Mouse (Mus musculus) frontal cortex, adult (tissue): ENCODE results near the gene Rbpjl.

Experiments used
- ATAC-seq: cut with Nextera tagmentation; 2 replicates; pipeline ENCODE4 v1.9.2; 2017; ENCODE audit warnings: mild to moderate bottlenecking, moderate library complexity, mixed read lengths; ENCODE audit not compliant: low TSS enrichment

Gene Rbpjl

GRCm38 (mm10) chr2:164428451-164428850 lies 25.5 kb downstream of the Rbpjl start:
- no peak for ATAC-seq

- ATAC-seq: no peak
Measured at GRCm38 (mm10) chr2:164429881-164430615, 27.1 kb downstream of the Rbpjl start.

GRCm38 (mm10) chr2:164430697-164431096 lies 27.8 kb downstream of the Rbpjl start:
- no peak for ATAC-seq

GRCm38 (mm10) chr2:164431676-164432465 lies 28.9 kb downstream of the Rbpjl start:
- ATAC-seq: no peak

GRCm38 (mm10) chr2:164432541-164433191 lies 29.7 kb downstream of the Rbpjl start:
- ATAC-seq: no peak

- ATAC-seq: no peak
Measured at GRCm38 (mm10) chr2:164433278-164433895, 30.4 kb downstream of the Rbpjl start.

- ATAC-seq: no peak
Measured at GRCm38 (mm10) chr2:164434681-164435080, 31.7 kb downstream of the Rbpjl start.

- no peak for ATAC-seq
Measured at GRCm38 (mm10) chr2:164435216-164436090, 32.5 kb downstream of the Rbpjl start.

GRCm38 (mm10) chr2:164436215-164436913 lies 33.4 kb downstream of the Rbpjl start:
- peak; percentile 55; the same call in 1 of the 2 replicates for ATAC-seq

- ATAC-seq: no peak
Measured at GRCm38 (mm10) chr2:164436961-164437360, 34.0 kb downstream of the Rbpjl start.

- no peak for ATAC-seq
Measured at GRCm38 (mm10) chr2:164437710-164438109, 34.8 kb downstream of the Rbpjl start.

- ATAC-seq: no peak
Measured at GRCm38 (mm10) chr2:164438257-164438656, 35.3 kb downstream of the Rbpjl start.

- no peak for ATAC-seq
Measured at GRCm38 (mm10) chr2:164439001-164439421, 36.1 kb downstream of the Rbpjl start.

GRCm38 (mm10) chr2:164440314-164440713 lies 37.4 kb downstream of the Rbpjl start:
- no peak for ATAC-seq

GRCm38 (mm10) chr2:164441155-164441554 lies 38.2 kb downstream of the Rbpjl start:
- no peak for ATAC-seq

- ATAC-seq: no peak
Measured at GRCm38 (mm10) chr2:164441731-164442130, 38.8 kb downstream of the Rbpjl start.

GRCm38 (mm10) chr2:164442315-164443050 lies 39.5 kb downstream of the Rbpjl start:
- 0 out of 2 replicates have a peak, but pooled peaks have one; percentile 16 for ATAC-seq

GRCm38 (mm10) chr2:164443051-164443437 lies 40.1 kb downstream of the Rbpjl start:
- peak; percentile 86 for ATAC-seq

GRCm38 (mm10) chr2:164443460-164444000 lies 40.6 kb downstream of the Rbpjl start, which contains the start of gene Sdc4:
Gene Sdc4 (minus strand): TSS chr2:164443887.
- no peak for ATAC-seq
